Mouse (Mus musculus) CH12.LX (cell line): ENCODE measurements around the gene Chrdl2.

Experiments
- BHLHE40 ChIP-seq: IDR thresholded peaks from 2 replicates; pipeline ENCODE4 v1.6.1; 2011; ENCODE audit warnings: mild to moderate bottlenecking, low read depth, low read length, improper control_type of control experiment
- CTCF ChIP-seq, 2 experiments: IDR thresholded peaks in 1 of 2; conservative IDR thresholded peaks in 1 of 2; 2 replicates each; pipeline ENCODE4 v1.5.1; 2011 to 2012; ENCODE audit warnings: low read depth in 2 of 2, low read length in 2 of 2, improper control_type of control experiment in 1 of 2, inconsistent platforms in 1 of 2, mild to moderate bottlenecking in 1 of 2, moderate library complexity in 1 of 2
- E2F4 ChIP-seq: IDR thresholded peaks from 2 replicates; pipeline ENCODE4 v1.6.1; 2011; ENCODE audit warnings: low read depth, low read length, improper control_type of control experiment; ENCODE audit not compliant: insufficient replicate concordance
- HCFC1 ChIP-seq: IDR thresholded peaks from 2 replicates; pipeline ENCODE4 v1.6.1; 2012; ENCODE audit warnings: low read depth, mild to moderate bottlenecking, inconsistent platforms, low read length, improper control_type of control experiment
- IRF4 ChIP-seq: IDR thresholded peaks from 2 replicates; pipeline ENCODE4 v1.6.1; 2014; ENCODE audit warnings: low read depth, mild to moderate bottlenecking, inconsistent platforms, low read length, improper control_type of control experiment
- JUND ChIP-seq: conservative IDR thresholded peaks from 2 replicates; pipeline ENCODE4 v1.6.1; 2011; ENCODE audit warnings: low read depth, low read length, improper control_type of control experiment
- MAX ChIP-seq: IDR thresholded peaks from 2 replicates; pipeline ENCODE4 v1.6.1; 2011; ENCODE audit warnings: low read length, improper control_type of control experiment
- MAZ ChIP-seq: IDR thresholded peaks from 2 replicates; pipeline ENCODE4 v1.6.1; 2012; ENCODE audit warnings: low read depth, mild to moderate bottlenecking, inconsistent platforms, low read length, improper control_type of control experiment, moderate library complexity
- POLR2A ChIP-seq: IDR thresholded peaks from 2 replicates; pipeline ENCODE4 v1.6.1; 2011; ENCODE audit warnings: low read depth, mild to moderate bottlenecking, improper control_type of control experiment, low read length
- POLR2AphosphoS2 ChIP-seq: IDR thresholded peaks from 2 replicates; pipeline ENCODE4 v1.6.1; 2011; ENCODE audit warnings: low read depth, low read length, improper control_type of control experiment
- RCOR1 ChIP-seq: conservative IDR thresholded peaks from 2 replicates; pipeline ENCODE4 v1.6.1; 2012; ENCODE audit warnings: low read depth, mild to moderate bottlenecking, inconsistent platforms, low read length, improper control_type of control experiment
- ZC3H11A ChIP-seq: IDR thresholded peaks from 2 replicates; pipeline ENCODE4 v1.6.1; 2012; ENCODE audit warnings: low read depth, mild to moderate bottlenecking, inconsistent platforms, low read length, improper control_type of control experiment

DNA sequence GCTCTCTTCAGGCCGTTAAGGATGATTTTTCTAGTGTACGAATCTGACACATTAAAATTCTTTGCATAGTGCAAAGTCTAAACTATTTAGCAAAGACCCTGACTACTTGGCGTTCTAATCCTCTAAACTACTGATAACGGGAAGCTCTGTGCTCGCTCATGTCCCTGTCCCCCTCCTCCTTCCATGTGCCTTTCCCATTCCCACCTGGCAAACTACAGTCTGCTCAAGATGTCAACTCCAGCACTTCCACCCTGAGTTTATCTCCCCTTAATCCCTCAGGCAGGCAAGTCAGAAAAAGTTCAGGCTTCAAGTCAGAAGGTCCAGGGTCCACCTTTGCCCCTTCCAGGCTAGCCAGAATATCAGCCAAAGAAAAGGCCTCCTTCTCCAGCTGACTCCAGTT, 70.3 kb downstream of the Chrdl2 start:
- no peak for TF ChIP-seq JUND
- TF ChIP-seq CTCF (conservative IDR thresholded peaks at IDR 0.05 in 1 of 2, IDR thresholded peaks at IDR 0.05 in 1 of 2; ENCODE audit: low read depth in 2 of 2, low read length in 2 of 2): no peak
- no peak for TF ChIP-seq ZC3H11A
- no peak for TF ChIP-seq POLR2A
- TF ChIP-seq E2F4: no peak
- TF ChIP-seq HCFC1: no peak
- no peak for TF ChIP-seq MAX
- TF ChIP-seq RCOR1: no peak
- no peak for TF ChIP-seq MAZ
- TF ChIP-seq BHLHE40: no peak
- no peak for TF ChIP-seq POLR2AphosphoS2
- no peak for TF ChIP-seq IRF4
